Mouse (Mus musculus) liver, embryonic 12.5 days (tissue): ENCODE measurements around the gene Arhgef7. TPM values are rescaled to one million over a fixed set of nuclear protein-coding genes. Genes with fewer than 3 reads are reported as not detected.
A peak's percentile ranks its signal among the peaks of the same experiment; 100 is the strongest.

Experiments
- ATAC-seq: fragments of 200-750 bp; cut with Nextera tagmentation; 2 replicates; pipeline ENCODE4 v1.8.0; 2017; ENCODE audit warnings: moderate number of reproducible peaks, mild to moderate bottlenecking, moderate library complexity
- H3K27ac ChIP-seq: fragments of 300-500 bp; sonication (generic); 2 replicates; pipeline ENCODE4 v1.5.1; 2016; ENCODE audit warnings: mild to moderate bottlenecking
- H3K27me3 ChIP-seq: fragments of 300-500 bp; sonication (generic); replicated peaks from 2 replicates; pipeline ENCODE4 v1.6.1; 2016; ENCODE audit warnings: mild to moderate bottlenecking, moderate library complexity
- H3K36me3 ChIP-seq: fragments of 300-500 bp; sonication (generic); 2 replicates; pipeline ENCODE4 v1.6.1; 2016; ENCODE audit warnings: mild to moderate bottlenecking, moderate library complexity
- H3K4me1 ChIP-seq: fragments of 300-500 bp; sonication (generic); 2 replicates; pipeline ENCODE4 v1.6.1; 2016
- H3K4me2 ChIP-seq: fragments of 300-500 bp; sonication (generic); 2 replicates; pipeline ENCODE4 v1.6.1; 2016; ENCODE audit warnings: mild to moderate bottlenecking, moderate library complexity
- H3K4me3 ChIP-seq: fragments of 300-500 bp; sonication (generic); 2 replicates; pipeline ENCODE4 v1.5.1; 2016; ENCODE audit warnings: mild to moderate bottlenecking, moderate library complexity
- H3K9ac ChIP-seq: fragments of 300-500 bp; sonication (generic); 2 replicates; pipeline ENCODE4 v1.6.1; 2016; ENCODE audit warnings: mild to moderate bottlenecking, moderate library complexity
- H3K9me3 ChIP-seq: fragments of 300-500 bp; sonication (generic); replicated peaks from 2 replicates; pipeline ENCODE4 v1.6.1; 2016; ENCODE audit warnings: mild to moderate bottlenecking, moderate library complexity
- WGBS: fragments of 180-500 bp; shearing (Covaris S2); methylation state at CpG from one replicate; pipeline ENCODE4 v1.1.7; 2016; ENCODE audit not compliant: insufficient replicate concordance; 5-methylcytosine and 5-hydroxymethylcytosine counted together
- polyA plus RNA-seq: library from polyadenylated mRNA; unstranded; fragments of >200 nt; fragmentation: Nextera tagmentation; extraction: Ambion mirVana; gene quantifications from 2 replicates; pipeline ENCODE4 v1.2.1, GENCODE M21; 2016

The Arhgef7 gene
- polyA plus RNA-seq, 1 experiment from 2014 or later: 19.5 TPM

DNA sequence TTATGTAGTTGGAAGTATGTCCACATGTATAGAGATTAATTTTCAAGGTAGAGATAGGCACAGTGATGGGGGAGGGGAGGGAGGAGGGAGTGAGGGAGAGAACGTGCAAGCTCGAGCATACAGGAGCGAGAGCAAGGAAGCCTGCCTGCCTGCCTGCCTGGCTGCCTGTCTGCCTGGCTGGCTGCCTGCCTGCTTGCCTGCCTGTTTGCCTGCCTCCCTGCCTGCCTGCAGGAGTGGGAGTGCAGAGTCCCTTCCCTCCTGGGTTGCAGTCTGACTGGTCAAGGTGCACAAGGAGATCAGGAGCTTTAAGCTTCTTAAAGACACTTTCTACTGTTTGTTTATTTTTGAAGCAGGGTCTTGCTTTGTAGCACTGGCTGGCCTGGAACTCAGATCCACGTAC is 57.6 kb downstream of the Arhgef7 start:
- H3K27me3 ChIP-seq: no peaks in the 10 kb centered on the region
- peaks cover 58% of the 10 kb centered on the region for H3K36me3 ChIP-seq
- no peak overlapping the region for H3K4me2 ChIP-seq
- no peak overlapping the region for H3K4me3 ChIP-seq
- no peaks in the 10 kb centered on the region for H3K9me3 ChIP-seq
- H3K27ac ChIP-seq: 0 out of 2 replicates have a peak overlapping the region, but pooled peaks have one; percentile 14
- no peak overlapping the region for H3K9ac ChIP-seq
- no peak for ATAC-seq
- H3K4me1 ChIP-seq: peaks cover 18% of the 10 kb centered on the region
- 50% methylated on average over 4 of the region's 4 CpGs for WGBS

DNA sequence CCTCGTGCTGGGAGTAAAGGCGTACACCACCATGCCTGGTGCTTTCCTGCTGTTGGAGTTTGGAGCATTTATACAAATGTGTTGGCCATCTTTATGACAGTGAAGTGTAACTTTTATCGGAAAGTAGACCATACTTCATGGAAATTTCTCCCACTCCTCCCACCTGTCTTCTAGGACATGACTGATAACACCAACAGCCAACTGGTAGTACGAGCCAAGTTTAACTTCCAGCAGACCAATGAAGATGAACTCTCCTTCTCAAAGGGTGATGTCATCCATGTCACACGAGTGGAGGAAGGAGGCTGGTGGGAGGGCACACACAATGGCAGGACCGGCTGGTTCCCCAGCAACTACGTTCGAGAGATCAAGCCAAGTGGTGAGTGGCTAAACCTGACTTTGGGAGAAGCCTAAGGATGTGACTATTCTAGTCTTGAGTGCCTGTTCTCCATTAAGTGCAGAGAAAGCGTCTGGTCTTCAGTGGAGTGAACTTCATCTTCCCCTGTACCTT is 58.1 kb downstream of the Arhgef7 start:
- H3K9ac ChIP-seq: no peak overlapping the region
- H3K9me3 ChIP-seq: no peaks in the 10 kb centered on the region
- H3K4me2 ChIP-seq: no peak overlapping the region
- H3K4me1 ChIP-seq: peaks cover 13% of the 10 kb centered on the region; the same call in 1 of the 2 replicates
- H3K27ac ChIP-seq: 0 out of 2 replicates have a peak overlapping the region, but pooled peaks have one; percentile 14
- no peak overlapping the region for H3K4me3 ChIP-seq
- peaks cover 60% of the 10 kb centered on the region for H3K36me3 ChIP-seq
- WGBS: 63% methylated on average over 9 of the region's 9 CpGs
- H3K27me3 ChIP-seq: no peaks in the 10 kb centered on the region
- no peak for ATAC-seq

DNA sequence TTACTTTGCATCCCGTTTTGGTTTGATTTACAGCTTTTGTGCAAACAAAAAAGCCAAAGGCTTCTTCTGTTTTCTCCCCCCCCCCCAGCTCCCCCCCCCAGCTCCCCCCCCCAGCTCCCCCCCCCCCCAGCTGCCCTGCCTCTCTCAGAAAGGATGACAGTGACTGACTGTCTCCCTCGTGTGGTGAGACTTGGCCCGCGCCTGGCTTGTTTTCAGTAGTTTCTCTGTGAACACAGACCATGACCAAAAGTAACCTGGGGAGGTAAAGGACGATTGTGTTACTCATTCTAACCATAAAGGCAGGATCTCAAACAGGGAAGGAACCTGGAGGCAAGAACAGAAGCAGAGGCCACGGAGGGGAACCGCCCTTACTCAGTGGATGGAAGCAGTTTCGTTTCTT is 60.7 kb downstream of the Arhgef7 start:
- Histone ChIP-seq H3K4me2 (no peak overlapping the region), H3K27ac (no peak overlapping the region), H3K4me1 (peaks cover 12% of the 10 kb centered on the region; the same call in 1 of the 2 replicates), H3K9ac (no peak overlapping the region), H3K4me3 (no peak overlapping the region), H3K27me3 (no peaks in the 10 kb centered on the region), H3K9me3 (no peaks in the 10 kb centered on the region), H3K36me3 (peaks cover 64% of the 10 kb centered on the region)
- WGBS: 53% methylated on average over 8 of the region's 8 CpGs
- no peak for ATAC-seq

DNA sequence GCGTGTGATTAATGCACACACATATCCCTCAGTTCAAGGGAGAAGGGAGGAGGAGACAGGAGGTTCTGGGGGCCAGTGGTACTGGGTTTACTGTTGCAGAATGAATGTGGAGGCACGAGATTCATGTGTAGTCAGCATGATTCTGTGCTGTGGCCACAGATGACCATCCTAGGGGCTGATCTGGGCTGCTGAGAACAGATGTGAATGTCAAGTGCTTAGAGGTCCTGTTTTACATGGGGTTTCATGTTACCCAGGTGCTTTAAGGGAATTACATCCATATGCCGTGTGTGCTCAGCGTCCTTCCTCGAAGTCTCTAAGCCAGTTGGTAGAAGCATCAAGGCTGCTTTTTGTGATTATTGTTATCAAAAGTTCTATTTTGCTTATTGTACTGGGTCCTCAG is 61.6 kb downstream of the Arhgef7 start:
- Histone ChIP-seq H3K9ac (no peak overlapping the region), H3K4me3 (no peak overlapping the region), H3K36me3 (peaks cover 58% of the 10 kb centered on the region), H3K27me3 (no peaks in the 10 kb centered on the region), H3K4me1 (peaks cover 9% of the 10 kb centered on the region; the same call in 1 of the 2 replicates), H3K27ac (no peak overlapping the region), H3K9me3 (no peaks in the 10 kb centered on the region), H3K4me2 (no peak overlapping the region)
- WGBS: 80% methylated on average over 5 of the region's 5 CpGs
- ATAC-seq: no peak

DNA sequence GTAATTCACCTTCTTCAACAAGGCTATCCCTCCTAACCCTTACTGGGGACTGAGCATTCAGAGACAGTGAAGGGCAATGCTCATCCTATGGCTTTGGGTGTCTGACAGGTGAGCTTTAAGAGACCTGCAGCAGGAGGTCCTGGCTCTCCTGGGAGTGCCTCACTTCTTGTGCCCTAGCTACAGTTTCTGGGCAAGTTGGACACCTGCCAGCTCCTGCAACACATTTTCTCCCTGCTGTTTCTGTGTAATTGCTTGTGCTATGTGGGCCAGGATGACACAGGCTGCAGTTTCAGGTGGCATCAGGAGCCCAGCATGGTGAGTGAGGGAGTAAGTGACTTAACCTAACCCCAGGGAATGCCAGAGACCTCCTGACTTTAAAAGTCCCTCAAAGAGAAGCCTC is 67.4 kb downstream of the Arhgef7 start:
- Histone ChIP-seq H3K9ac (no peak overlapping the region), H3K4me1 (no peaks in the 10 kb centered on the region), H3K27me3 (no peaks in the 10 kb centered on the region), H3K36me3 (peaks cover 57% of the 10 kb centered on the region), H3K4me2 (no peak overlapping the region), H3K27ac (no peak overlapping the region), H3K9me3 (no peaks in the 10 kb centered on the region), H3K4me3 (no peak overlapping the region)
- ATAC-seq: no peak

DNA sequence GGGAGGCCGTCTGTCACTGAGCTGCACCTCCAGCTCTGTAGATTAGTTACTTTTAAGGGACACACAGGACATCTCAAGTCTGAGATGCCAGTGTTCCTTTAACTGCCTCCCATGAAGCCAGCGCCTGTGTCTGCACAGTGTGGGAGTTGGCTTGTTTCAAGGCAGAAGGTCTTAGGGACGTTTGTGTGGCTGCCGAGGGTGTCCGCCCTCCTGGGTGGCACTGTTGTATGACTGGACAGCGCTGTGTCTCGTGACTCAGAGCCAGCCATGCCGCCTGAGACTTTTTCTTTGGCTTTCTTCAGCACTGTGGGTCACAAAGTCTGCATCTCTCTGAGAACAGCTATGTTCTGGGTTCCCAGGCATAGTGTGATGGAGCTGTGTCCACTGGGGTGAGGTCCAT is 69.6 kb downstream of the Arhgef7 start:
- Histone ChIP-seq H3K27me3 (no peaks in the 10 kb centered on the region), H3K4me3 (no peak overlapping the region), H3K9ac (no peak overlapping the region), H3K36me3 (peaks cover 58% of the 10 kb centered on the region), H3K9me3 (no peaks in the 10 kb centered on the region), H3K27ac (no peak overlapping the region), H3K4me1 (no peaks in the 10 kb centered on the region), H3K4me2 (no peak overlapping the region)
- no peak; the same call in 1 of the 2 replicates for ATAC-seq
- WGBS: 80% methylated on average over 8 of the region's 8 CpGs

DNA sequence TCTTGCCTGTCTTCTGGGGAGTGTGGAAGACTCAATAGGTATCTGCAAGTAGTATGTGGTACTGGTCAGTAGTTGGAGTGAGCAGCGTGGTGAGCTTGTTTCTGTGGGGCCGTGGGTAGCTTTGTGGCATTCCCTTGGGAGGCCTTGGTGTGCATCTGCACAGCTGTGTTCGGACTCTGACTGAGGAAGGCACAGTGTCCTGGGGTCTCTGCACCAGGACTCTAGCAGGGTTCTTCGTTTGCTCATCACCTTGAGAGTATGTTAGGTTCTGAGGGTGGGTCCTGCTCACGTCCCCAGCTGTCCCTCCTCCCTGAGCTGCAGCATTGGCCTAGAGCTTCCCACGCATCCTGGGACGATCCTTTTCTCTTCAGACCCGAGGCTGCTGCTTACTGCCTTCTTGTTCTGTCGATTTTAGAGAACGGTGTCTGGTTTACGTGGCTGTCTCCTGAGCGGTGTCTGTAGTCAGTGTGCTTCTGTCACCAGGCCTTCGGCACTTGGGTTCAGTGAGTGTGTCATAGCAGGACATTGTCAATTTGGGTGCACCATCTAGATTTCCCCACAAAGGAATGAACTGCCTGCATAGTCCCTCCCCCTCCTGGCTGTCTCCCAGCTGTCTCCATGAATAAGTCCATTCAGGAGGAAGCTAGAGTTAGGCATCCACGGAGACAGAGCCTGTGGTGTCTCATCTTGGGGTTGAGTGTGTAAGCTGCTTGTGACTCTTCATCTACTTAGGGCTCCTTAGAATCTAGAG is 70.4 kb downstream of the Arhgef7 start:
- WGBS: 86% methylated on average over 14 of the region's 14 CpGs
- Histone ChIP-seq H3K4me3 (no peak overlapping the region), H3K4me1 (no peaks in the 10 kb centered on the region), H3K36me3 (peaks cover 56% of the 10 kb centered on the region), H3K27me3 (no peaks in the 10 kb centered on the region), H3K9ac (no peak overlapping the region), H3K27ac (no peak overlapping the region), H3K4me2 (no peak overlapping the region), H3K9me3 (no peaks in the 10 kb centered on the region)
- no peak for ATAC-seq

DNA sequence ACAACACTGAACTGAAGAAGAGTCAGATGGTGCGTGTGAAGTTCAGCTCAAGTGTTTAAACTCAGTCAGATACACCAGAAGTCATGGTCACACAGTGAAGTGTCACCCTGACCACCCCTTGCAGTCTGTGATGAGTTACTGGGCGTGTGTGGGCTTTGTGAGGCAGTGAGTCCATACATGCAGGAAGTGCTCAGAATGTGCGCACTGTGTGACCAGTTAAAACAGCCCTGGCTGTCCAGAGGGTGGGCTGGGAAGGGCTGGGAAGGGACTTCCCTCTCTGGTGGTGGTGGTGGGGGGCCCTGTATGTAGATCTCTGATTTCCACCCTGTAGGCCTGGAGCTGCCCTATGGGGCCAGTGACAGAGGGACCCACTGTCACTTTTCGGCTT is 71.0 kb downstream of the Arhgef7 start:
- no peaks in the 10 kb centered on the region for H3K9me3 ChIP-seq
- H3K36me3 ChIP-seq: peaks cover 57% of the 10 kb centered on the region
- no peak overlapping the region for H3K27ac ChIP-seq
- H3K4me1 ChIP-seq: no peaks in the 10 kb centered on the region
- H3K9ac ChIP-seq: no peak overlapping the region
- no peaks in the 10 kb centered on the region for H3K27me3 ChIP-seq
- H3K4me3 ChIP-seq: no peak overlapping the region
- WGBS: 70% methylated on average over 4 of the region's 4 CpGs
- no peak overlapping the region for H3K4me2 ChIP-seq
- no peak for ATAC-seq

DNA sequence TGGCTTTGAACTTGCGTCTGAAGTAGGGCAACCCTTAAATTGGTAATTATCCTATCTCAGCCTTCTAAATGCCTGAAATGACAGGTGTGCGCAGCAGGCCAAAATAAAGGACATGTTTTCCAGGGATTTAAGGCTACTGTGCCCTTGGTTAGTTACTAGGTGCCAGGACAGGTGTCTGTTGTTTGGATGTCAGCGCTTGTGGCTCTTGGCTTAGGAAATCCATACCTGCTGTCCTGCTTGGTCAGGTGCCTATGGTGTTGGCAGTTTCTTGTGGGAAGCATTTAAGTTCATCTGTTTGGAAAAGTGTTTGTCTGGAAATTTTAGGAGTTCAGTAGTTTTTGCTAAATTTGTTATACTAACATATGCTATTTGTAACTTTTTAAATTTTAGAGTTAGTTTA is 71.6 kb downstream of the Arhgef7 start:
- H3K9me3 ChIP-seq: no peaks in the 10 kb centered on the region
- H3K27me3 ChIP-seq: no peaks in the 10 kb centered on the region
- H3K4me3 ChIP-seq: no peak overlapping the region
- no peak overlapping the region for H3K9ac ChIP-seq
- no peak for ATAC-seq
- H3K4me2 ChIP-seq: no peak overlapping the region
- H3K36me3 ChIP-seq: peaks cover 59% of the 10 kb centered on the region
- WGBS: 82% methylated on average over 3 of the region's 3 CpGs
- no peaks in the 10 kb centered on the region for H3K4me1 ChIP-seq
- no peak overlapping the region for H3K27ac ChIP-seq

DNA sequence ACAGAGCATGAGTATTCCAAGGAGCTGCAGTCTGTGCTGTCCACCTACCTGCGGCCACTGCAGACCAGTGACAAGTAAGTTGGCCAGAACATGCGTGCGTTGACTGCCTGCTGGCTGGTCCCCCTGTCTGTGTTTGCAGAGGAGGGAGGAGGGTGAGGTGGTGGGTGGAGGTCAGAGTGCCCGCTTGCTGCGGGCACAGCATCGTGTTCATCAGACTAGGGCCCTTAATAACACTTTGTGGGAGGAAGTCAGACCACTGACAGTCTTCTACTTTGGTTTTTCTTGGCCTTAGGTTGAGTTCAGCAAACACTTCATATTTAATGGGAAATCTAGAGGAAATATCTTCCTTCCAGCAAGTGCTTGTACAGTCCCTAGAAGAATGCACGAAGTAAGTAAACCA is 73.0 kb downstream of the Arhgef7 start:
- ATAC-seq: no peak
- Histone ChIP-seq H3K4me2 (no peak overlapping the region), H3K27me3 (no peaks in the 10 kb centered on the region), H3K4me3 (no peak overlapping the region), H3K9me3 (no peaks in the 10 kb centered on the region), H3K36me3 (peaks cover 65% of the 10 kb centered on the region), H3K4me1 (no peaks in the 10 kb centered on the region), H3K27ac (no peak overlapping the region), H3K9ac (no peak overlapping the region)
- 81% methylated on average over 7 of the region's 7 CpGs for WGBS

DNA sequence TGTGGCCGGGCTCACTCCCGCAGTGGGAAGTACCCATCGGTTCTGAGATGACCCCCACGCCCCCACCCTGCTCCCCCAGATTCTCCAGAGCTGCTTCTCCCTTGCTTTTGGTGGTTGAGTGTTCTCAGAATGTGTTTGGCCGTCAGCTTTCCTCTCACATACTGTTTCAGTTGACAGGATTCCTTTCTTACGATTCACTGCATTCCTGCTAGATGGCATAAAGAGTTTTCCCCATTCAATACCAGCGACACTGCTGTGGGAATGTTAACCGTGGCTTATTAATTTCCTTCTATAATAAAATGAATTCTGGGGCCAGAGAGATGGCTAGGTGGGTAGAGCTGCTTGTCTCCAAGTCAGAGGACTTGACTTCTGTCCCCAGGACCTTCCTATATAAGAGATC is 74.0 kb downstream of the Arhgef7 start:
- Histone ChIP-seq H3K27me3 (no peaks in the 10 kb centered on the region), H3K4me3 (no peak overlapping the region), H3K9ac (no peak overlapping the region), H3K9me3 (no peaks in the 10 kb centered on the region), H3K27ac (no peak overlapping the region), H3K4me2 (no peak overlapping the region), H3K36me3 (peaks cover 69% of the 10 kb centered on the region), H3K4me1 (no peaks in the 10 kb centered on the region)
- 76% methylated on average over 8 of the region's 8 CpGs for WGBS
- ATAC-seq: no peak

DNA sequence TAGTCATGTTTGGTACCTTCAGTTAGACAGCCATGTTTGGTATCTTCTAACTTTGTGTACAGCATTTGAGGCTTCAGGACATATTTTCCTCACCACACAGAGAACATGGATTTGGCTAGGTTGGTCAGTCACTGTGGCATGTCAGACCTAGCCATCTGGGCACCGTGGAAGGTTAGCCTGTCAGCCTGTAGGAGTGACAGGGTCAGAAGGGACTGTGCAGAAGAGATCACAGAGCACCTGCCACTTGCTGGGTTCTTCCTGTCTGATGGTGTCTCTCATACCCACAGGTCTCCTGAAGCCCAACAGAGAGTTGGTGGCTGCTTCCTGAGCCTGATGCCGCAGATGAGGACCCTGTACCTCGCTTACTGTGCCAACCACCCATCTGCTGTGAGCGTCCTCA is 77.4 kb downstream of the Arhgef7 start:
- no peaks in the 10 kb centered on the region for H3K9me3 ChIP-seq
- 73% methylated on average over 4 of the region's 4 CpGs for WGBS
- H3K4me1 ChIP-seq: no peaks in the 10 kb centered on the region
- no peak overlapping the region for H3K27ac ChIP-seq
- H3K4me2 ChIP-seq: no peak overlapping the region
- no peak for ATAC-seq
- peaks cover 87% of the 10 kb centered on the region for H3K36me3 ChIP-seq
- H3K27me3 ChIP-seq: no peaks in the 10 kb centered on the region
- no peak overlapping the region for H3K9ac ChIP-seq
- H3K4me3 ChIP-seq: no peak overlapping the region

DNA sequence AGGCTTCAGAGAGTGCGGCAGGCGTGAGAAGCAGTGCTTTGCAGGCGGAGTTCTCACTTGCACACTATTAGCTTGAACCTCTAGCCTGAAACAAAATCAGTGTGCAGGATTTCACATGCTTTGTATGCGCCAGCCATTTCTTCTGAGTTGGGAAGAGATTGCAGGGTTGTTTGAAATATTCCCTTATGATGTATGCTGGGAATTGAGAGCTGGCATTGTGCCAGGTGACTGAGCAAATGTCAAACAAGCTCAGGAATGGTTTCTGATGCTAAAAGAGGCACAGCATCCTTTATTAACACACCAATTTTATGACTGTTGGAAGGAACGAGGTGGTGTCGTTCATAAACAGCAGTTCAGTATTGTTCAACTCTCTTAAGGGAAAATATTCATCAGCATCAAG is 78.7 kb downstream of the Arhgef7 start:
- Histone ChIP-seq H3K9ac (no peak overlapping the region), H3K4me1 (no peaks in the 10 kb centered on the region), H3K9me3 (no peaks in the 10 kb centered on the region), H3K36me3 (peaks cover 91% of the 10 kb centered on the region), H3K27ac (no peak overlapping the region), H3K27me3 (no peaks in the 10 kb centered on the region), H3K4me3 (no peak overlapping the region), H3K4me2 (no peak overlapping the region)
- ATAC-seq: no peak
- 73% methylated on average over 6 of the region's 6 CpGs for WGBS
